Mouse (Mus musculus) embryonic fibroblast, embryonic 13.5 days (primary cell): ENCODE data around the gene Nab2.

Source experiments
- CTCF ChIP-seq: IDR thresholded peaks from 2 replicates; pipeline ENCODE4 v1.5.1; 2011; ENCODE audit warnings: mild to moderate bottlenecking, control low read depth, low read length, moderate library complexity, borderline replicate concordance; ENCODE audit not compliant: insufficient read depth
- POLR2A ChIP-seq: IDR thresholded peaks from 2 replicates; pipeline ENCODE4 v1.6.1; 2011; ENCODE audit warnings: low read depth, mild to moderate bottlenecking, control low read depth, low read length, moderate library complexity

GRCm38 (mm10) chr10:127652906-127653638 is 15.3 kb downstream of the Nab2 start:
- TF ChIP-seq CTCF (no peak), POLR2A (no peak)
